Mouse (Mus musculus) cortical plate, adult 2 months (tissue): Measurements from ENCODE around the gene Scg2.

Experiments
- CTCF ChIP-seq: fragments of 200-500 bp; IDR thresholded peaks from 2 replicates; pipeline ENCODE4 v1.5.1; 2011; ENCODE audit warnings: mild to moderate bottlenecking, control low read depth, low read length; ENCODE audit not compliant: insufficient read depth; ENCODE audit errors: extremely low read depth
- POLR2A ChIP-seq: fragments of 200-500 bp; IDR thresholded peaks from 2 replicates; pipeline ENCODE4 v1.6.1; 2011; ENCODE audit warnings: mild to moderate bottlenecking, low read length, control low read depth; ENCODE audit not compliant: insufficient read depth; ENCODE audit errors: extremely low read depth

DNA sequence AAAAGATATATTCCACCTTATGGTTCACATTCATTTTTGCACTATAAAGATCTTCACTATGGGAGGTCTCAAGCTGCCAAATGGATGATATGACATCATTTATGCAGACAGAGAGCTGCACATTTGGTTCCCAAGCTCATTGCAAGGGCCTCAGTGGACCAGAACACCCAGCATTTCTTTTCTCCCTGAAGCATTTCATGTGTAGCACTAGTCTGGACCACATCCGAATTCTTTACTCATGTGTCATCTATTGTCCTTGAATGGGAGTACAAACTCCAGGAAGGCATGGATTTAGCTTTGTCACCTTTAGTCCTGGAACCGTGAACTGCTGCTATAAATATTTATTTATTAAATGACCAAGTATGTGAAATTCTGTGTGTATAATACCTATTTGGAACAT lies 30.9 kb upstream of the Scg2 start:
- TF ChIP-seq CTCF (no peak), POLR2A (no peak)
